Mouse (Mus musculus) right cerebral cortex, postnatal 36 days (tissue): ENCODE data around the gene Smad1.

ENCODE experiments used
- DNase-seq, 2 experiments: peaks; one replicate each; pipeline ENCODE4 v3.0.0; 2022; ENCODE audit warnings: low spot score in 2 of 2, mixed read lengths in 1 of 2

Smad1 gene

GRCm38 (mm10) chr8:79305941-79306340, 93.4 kb downstream of the Smad1 start:
- DNase-seq: no peak

DNA sequence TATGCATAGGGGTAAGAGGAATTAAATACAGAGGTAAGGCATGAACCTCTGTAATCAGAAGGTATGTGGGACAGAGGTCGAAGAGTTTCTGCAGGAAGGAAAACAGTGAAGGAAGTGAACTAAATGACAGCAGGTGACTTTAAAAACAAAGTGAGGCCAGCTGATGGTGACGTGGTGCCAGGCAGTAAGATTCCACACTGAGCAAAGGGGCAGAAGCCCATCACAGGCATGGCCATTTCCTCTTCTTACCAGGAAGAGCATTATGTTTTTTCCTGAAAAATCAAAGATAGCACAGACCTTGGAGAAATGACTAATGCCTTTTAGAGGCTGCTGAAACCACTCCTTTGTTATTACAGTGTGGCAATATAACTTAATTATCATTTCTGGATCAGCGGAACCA, 97.8 kb downstream of the Smad1 start:
- DNase-seq: no peak

DNA sequence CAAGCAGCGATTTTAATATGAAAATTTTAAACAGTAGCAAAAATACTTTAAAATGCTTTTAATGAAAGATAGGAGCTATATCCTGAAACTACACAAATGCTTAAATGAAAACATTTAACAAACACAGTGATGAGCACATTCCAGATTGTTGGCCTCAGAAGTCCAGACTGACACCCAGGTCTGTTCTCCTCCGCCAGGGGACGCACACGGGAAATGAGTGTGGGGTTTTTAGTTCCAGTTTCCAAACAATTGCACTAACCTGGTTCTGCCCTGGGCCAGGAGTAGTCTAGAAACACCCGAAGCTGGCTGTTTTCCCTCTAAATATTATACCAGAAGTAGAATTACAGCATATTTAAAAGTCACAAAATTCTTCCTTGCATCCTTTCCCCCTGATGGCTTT, 99.6 kb downstream of the Smad1 start:
- no peak for DNase-seq

- peak; percentile 43 to 50 for DNase-seq
These were observed 101.6 kb downstream of the Smad1 start for GRCm38 (mm10) chr8:79297763-79298162.

GRCm38 (mm10) chr8:79295276-79296105, 103.8 kb downstream of the Smad1 start:
- DNase-seq: no peak

DNA sequence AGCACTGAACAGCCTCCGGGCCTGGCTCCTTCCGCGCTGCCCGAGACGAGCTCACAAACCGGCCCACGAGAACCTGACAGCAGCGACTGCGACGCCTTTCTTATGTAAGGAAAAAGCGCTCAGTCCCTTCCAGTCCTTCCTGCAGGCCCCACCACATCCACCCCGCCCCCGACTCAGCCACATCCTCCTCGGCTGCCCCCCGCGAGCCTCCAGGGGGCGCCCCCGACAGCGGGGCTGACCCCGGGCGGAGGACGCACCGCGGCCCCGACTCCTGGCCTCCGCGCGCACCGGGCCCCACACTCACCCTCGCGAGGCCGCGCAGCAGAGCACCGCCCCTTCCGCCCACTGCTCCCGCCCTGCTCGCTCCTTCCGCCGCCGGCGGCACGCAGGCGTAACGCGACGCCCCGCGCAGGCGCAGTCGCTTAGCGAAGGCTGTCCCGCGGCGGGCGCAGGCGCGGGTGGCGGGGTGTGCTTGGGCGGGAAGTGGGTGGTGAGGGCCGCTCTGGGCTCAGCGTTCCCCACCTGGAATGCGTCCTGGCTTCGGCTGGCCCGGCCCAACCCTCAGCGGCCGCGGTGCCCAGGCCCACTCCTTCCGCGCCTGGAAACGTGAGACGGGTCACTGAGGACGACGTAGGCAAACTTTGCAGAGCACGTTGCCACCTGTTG, 104.6 kb downstream of the Smad1 start, which contains the start of gene Mmaa:
TSS of gene Mmaa (minus strand) at position 328 of the 666 bp plus-strand sequence.
- DNase-seq: peak; percentile 92

GRCm38 (mm10) chr8:79293841-79294240, 105.5 kb downstream of the Smad1 start:
- no peak for DNase-seq

DNA sequence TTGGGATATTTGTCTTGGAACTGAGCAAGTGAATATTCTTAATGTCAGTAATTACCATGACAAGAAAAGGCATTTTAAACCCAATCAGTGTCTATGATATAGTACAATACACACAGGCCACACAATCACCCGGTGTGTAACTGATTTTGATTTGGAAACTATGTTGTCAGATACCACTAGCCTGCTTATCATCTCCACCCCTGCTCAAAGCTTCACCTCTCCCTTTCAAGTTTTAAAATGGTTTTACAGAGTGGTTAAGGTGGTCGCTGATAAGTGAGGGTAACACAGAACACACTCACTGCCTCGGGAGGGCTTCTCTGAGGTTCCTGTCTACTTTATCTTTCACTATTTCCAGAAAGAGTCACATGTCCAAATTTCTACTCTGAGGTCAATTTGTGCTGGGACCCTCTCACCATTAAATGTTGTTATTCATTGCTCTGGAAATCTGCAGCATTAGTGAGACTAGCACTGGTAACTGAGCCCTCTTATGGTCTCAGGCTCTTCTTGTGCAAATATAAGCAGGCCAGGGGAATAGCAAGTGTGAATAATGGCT, 106.5 kb downstream of the Smad1 start:
- no peak for DNase-seq

- DNase-seq: no peak
These were observed 109.7 kb downstream of the Smad1 start for GRCm38 (mm10) chr8:79289592-79289991.

DNA sequence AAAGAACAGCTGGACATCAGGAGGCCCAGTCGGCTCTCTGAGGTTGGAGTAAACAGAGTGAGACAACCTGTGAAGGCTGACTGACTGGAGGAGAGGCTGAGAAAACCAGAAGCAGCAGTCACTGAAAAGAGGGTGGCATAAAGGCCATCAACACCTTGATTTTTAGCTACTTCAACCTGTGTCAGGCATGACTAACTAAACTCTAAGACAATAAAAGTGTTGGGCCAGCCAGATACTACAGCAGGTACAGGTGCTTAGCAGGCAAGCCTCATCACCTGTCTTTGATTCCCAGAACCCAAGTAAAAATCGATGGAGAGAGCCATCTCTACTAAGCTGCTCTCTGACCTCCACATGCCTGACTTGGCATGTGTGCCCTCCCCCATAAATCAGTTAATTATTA, 110.6 kb downstream of the Smad1 start:
- DNase-seq: no peak
